Mouse (Mus musculus) liver, embryonic 14.5 days (tissue): ENCODE measurements at regions not wholly inside any gene's neighbourhood (a gene's known extent, or its start where the extent isn't known, plus 50 kb on each side); places are given as distances from the start of the nearest gene placed in this dataset.

Source experiments
- ATAC-seq: fragments of 200-750 bp; cut with Nextera tagmentation; 2 replicates; pipeline ENCODE4 v1.8.0; 2017; ENCODE audit warnings: moderate number of reproducible peaks, mild to moderate bottlenecking, moderate library complexity; ENCODE audit not compliant: insufficient read depth
- DNase-seq, 3 experiments: peaks; one replicate each; pipeline ENCODE4 v3.0.0-alpha.2; 2012 to 2013; ENCODE audit warnings: low read depth in 3 of 3, low spot score in 3 of 3
- H3K27ac ChIP-seq: fragments of 300-500 bp; sonication (generic); 2 replicates; pipeline ENCODE4 v1.5.1; 2014; ENCODE audit warnings: moderate library complexity, mild to moderate bottlenecking, control low read depth, inconsistent platforms
- H3K27me3 ChIP-seq: fragments of 300-500 bp; sonication (generic); 2 replicates; pipeline ENCODE4 v1.6.1; 2014; ENCODE audit warnings: mild to moderate bottlenecking, low read length, moderate library complexity; ENCODE audit not compliant: control insufficient read depth, insufficient read depth
- H3K36me3 ChIP-seq: fragments of 300-500 bp; sonication (generic); replicated peaks from 2 replicates; pipeline ENCODE4 v1.6.1; 2014; ENCODE audit warnings: low read depth; ENCODE audit not compliant: control insufficient read depth, insufficient read depth
- H3K4me1 ChIP-seq, 2 experiments: fragments of 200-500 bp in 1 of 2; fragments of 300-500 bp in 1 of 2; sonication (generic) in 1 of 2; replicated peaks; 2 replicates each; pipeline ENCODE4 v1.6.1; 2012 to 2014; ENCODE audit warnings: antibody characterized with exemption in 1 of 2, inconsistent platforms in 1 of 2, low read length in 1 of 2; ENCODE audit not compliant: control insufficient read depth in 2 of 2, insufficient read depth in 2 of 2
- H3K4me2 ChIP-seq: fragments of 300-500 bp; sonication (generic); 2 replicates; pipeline ENCODE4 v1.6.1; 2014; ENCODE audit warnings: low read depth, mild to moderate bottlenecking, control low read depth, moderate library complexity
- H3K4me3 ChIP-seq, 2 experiments: fragments of 200-500 bp in 1 of 2; fragments of 300-500 bp in 1 of 2; sonication (generic) in 1 of 2; 2 replicates each; pipeline ENCODE4 v1.5.1; 2012 to 2014; ENCODE audit warnings: low read depth in 2 of 2, low read length in 2 of 2, mild to moderate bottlenecking in 2 of 2, control low read depth in 1 of 2, inconsistent platforms in 1 of 2, moderate library complexity in 1 of 2; ENCODE audit not compliant: insufficient read depth in 1 of 2
- H3K9ac ChIP-seq: fragments of 300-500 bp; sonication (generic); replicated peaks from 2 replicates; pipeline ENCODE4 v1.6.1; 2014; ENCODE audit warnings: mild to moderate bottlenecking, control low read depth, moderate library complexity
- H3K9me3 ChIP-seq: fragments of 300-500 bp; sonication (generic); 2 replicates; pipeline ENCODE4 v1.6.1; 2016; ENCODE audit warnings: low read length, mixed read lengths; ENCODE audit not compliant: control insufficient read depth
- CTCF ChIP-seq: IDR thresholded peaks from 2 replicates; pipeline ENCODE4 v1.5.1; 2016; ENCODE audit warnings: antibody characterized with exemption, low read depth, control low read depth
- EP300 ChIP-seq: IDR thresholded peaks from 2 replicates; pipeline ENCODE4 v1.6.1; 2016; ENCODE audit warnings: antibody characterized with exemption, low read depth
- WGBS: fragments of 180-500 bp; shearing (Covaris S2); extraction: QIAGEN DNeasy Blood & Tissue Kit; methylation state at CpG from one replicate; pipeline ENCODE4 v1.1.7; 2014; ENCODE audit not compliant: insufficient replicate concordance; 5-methylcytosine and 5-hydroxymethylcytosine counted together

DNA sequence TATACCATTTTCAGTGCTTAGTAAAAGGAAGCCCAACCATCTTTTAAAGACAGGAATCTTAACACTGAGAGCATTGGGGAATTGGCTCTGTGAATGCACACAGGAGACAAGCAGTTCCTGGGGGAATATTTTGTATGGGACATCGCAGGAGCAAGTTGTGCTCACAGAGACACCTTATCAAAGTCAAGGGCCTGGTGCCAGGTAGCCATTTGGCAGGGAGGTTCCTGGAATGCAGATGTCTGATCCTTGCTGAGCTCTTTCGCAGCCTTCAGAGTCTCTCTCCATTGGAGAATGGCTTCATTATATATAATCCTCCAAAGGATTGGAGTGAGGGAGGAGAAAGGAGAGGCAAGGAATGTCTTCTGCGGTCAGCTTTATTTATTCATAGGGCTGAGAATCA is 62.6 kb upstream of the Dock1 start:
- DNase-seq (no peak), ATAC-seq (no peak)
- TF ChIP-seq EP300 (no peak), CTCF (no peak)
- no peak overlapping the region for H3K9ac ChIP-seq
- H3K4me1 ChIP-seq, result no peaks in the 10 kb centered on the region
- no peak overlapping the region for H3K27ac ChIP-seq
- 52% methylated on average over 3 of the region's 3 CpGs for WGBS
- H3K4me3 ChIP-seq, result no peak overlapping the region
- no peaks in the 10 kb centered on the region for H3K27me3 ChIP-seq
- no peak overlapping the region for H3K4me2 ChIP-seq
- H3K36me3 ChIP-seq, result no peaks in the 10 kb centered on the region
- H3K9me3 ChIP-seq, result no peaks in the 10 kb centered on the region

DNA sequence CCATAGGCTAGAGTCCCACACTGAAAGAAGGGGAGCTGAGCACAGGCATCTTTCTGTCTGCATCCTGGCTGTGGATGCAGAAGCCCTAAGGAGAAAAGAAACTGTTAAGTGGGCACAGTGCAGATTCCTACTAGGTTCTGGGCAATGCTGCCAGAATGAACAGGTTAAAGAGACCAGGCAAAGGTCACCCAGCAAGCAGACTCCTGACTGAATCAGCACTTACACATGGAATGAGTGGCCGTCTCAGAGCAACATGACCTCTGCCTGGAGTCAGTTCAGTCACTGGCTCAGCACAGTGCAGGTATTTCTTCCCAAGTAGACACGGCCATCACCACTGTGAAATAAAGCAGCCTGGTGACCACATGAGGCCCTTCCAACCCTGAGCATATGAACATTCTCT is 60.3 kb upstream of the Dock1 start:
- DNase-seq (no peak), ATAC-seq (no peak)
- 49% methylated on average over 2 of the region's 2 CpGs for WGBS
- Histone ChIP-seq H3K9ac (no peak overlapping the region), H3K27ac (no peak overlapping the region), H3K36me3 (no peaks in the 10 kb centered on the region), H3K4me3 (no peak overlapping the region), H3K9me3 (no peaks in the 10 kb centered on the region), H3K4me1 (no peaks in the 10 kb centered on the region), H3K27me3 (no peaks in the 10 kb centered on the region), H3K4me2 (no peak overlapping the region)
- TF ChIP-seq EP300, result no peak
- no peak for TF ChIP-seq CTCF

DNA sequence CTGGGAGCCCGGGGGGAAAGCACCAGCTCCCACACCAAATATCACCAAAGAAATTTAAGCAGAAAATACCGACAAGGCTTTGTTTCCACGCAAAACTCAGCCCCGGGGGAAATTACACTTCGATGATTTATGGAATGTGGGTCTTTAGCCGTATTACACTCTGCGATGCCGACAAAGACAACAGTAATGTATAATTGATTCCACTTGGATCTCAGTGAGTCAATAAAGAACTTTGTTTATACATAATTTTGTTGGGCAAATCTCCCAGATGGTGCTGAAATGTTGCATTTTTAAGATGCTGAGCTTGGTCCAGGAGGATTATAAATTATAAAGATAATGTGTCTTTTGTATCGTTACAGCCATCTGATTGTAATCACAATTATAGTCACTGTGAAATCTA is 59.1 kb upstream of the Dock1 start:
- H3K4me2 ChIP-seq, result no peak overlapping the region
- H3K9me3 ChIP-seq, result no peaks in the 10 kb centered on the region
- no peak for DNase-seq
- H3K9ac ChIP-seq, result no peak overlapping the region
- no peak for TF ChIP-seq EP300
- no peak for TF ChIP-seq CTCF
- no peak overlapping the region for H3K27ac ChIP-seq
- ATAC-seq, result no peak
- no peaks in the 10 kb centered on the region for H3K4me1 ChIP-seq
- H3K36me3 ChIP-seq, result no peaks in the 10 kb centered on the region
- H3K27me3 ChIP-seq, result no peaks in the 10 kb centered on the region
- H3K4me3 ChIP-seq, result no peak overlapping the region
- WGBS, result 72% methylated on average over 9 of the region's 9 CpGs

DNA sequence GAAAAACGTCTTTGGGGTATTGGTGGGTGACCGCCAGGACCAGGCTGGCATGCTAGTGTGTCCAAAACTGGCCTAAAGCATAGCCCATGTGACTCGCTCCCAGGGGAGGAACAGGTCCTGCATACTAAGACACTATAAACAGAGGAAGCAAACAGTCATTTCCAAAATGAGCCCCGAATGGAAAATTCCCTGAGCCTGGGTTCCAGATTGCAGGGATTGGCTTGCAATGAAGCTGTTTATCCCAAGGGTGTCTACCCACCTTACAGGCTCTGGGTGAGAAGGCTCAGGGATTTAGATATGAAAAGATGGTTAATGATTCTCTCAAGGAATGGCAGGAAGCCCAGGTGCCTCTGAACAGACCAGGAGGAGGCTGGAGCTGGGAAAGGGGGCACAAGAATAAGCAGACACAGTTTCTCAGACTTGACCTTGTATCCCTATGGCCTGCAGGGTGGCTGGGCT is 58.2 kb upstream of the Dock1 start:
- WGBS, result 69% methylated on average over 4 of the region's 4 CpGs
- no peaks in the 10 kb centered on the region for H3K4me1 ChIP-seq
- H3K36me3 ChIP-seq, result no peaks in the 10 kb centered on the region
- no peaks in the 10 kb centered on the region for H3K9me3 ChIP-seq
- no peak overlapping the region for H3K4me2 ChIP-seq
- TF ChIP-seq CTCF (no peak), EP300 (no peak)
- ATAC-seq, result no peak
- no peak for DNase-seq
- no peak overlapping the region for H3K4me3 ChIP-seq
- H3K9ac ChIP-seq, result no peak overlapping the region
- no peaks in the 10 kb centered on the region for H3K27me3 ChIP-seq
- no peak overlapping the region for H3K27ac ChIP-seq

DNA sequence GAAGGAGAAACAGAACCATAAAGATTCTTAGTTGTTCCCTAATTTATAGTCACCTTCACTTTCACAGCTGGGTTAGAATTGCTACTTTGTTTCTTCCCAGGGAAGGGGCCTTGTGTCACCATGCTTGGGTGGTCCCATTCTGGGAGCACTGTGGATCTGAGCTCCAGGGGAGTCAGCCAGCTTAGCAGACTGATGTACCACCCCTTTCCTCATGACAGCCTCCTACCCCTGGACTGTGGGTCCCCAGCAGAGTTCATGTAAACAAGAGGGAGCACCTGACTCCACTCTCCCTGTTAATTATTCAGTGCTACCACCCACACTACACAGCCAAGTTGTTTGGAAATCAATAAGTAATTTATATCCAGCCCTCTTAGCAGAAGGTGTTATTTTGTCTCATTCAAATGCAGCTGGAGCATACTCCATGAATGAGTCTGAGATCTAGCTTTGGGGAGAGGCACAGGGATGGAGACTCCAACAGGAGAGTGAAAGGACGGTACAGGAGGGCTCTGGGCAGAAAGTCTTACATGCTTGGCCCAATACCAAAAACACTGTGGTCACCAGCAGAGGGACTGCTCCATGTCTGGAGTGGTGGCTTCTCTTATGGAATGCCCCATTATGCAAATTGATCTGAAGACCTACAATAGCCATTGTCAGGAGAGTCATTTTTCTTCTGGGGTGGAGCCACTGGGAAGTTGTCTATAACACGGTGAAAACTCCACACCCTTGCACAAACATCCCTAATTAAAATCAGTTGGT is 51.1 kb upstream of the Dock1 start:
- ATAC-seq (no peak), DNase-seq (no peak)
- H3K4me3 ChIP-seq, result no peak overlapping the region
- H3K9me3 ChIP-seq, result no peaks in the 10 kb centered on the region
- H3K4me1 ChIP-seq, result no peaks in the 10 kb centered on the region
- H3K27ac ChIP-seq, result no peak overlapping the region
- TF ChIP-seq CTCF, result no peak
- TF ChIP-seq EP300, result no peak
- no peak overlapping the region for H3K9ac ChIP-seq
- no peak overlapping the region for H3K4me2 ChIP-seq
- H3K27me3 ChIP-seq, result no peaks in the 10 kb centered on the region
- H3K36me3 ChIP-seq, result no peaks in the 10 kb centered on the region
- WGBS, result 46% methylated on average over 2 of the region's 2 CpGs
